Mouse (Mus musculus): ENCODE measurements at regions not wholly inside any gene's neighbourhood (a gene's known extent, or its start where the extent isn't known, plus 50 kb on each side); places are given as distances from the start of the nearest gene placed in this dataset.
A peak's percentile ranks its signal among the peaks of the same experiment; 100 is the strongest.

- no peak overlapping the region for H3K4me3 ChIP-seq (ENCODE audit: low read depth, low read length)
- no peak for ATAC-seq (ENCODE audit: low read depth)
- WGBS: 55% methylated on average over 2 of the region's 2 CpGs
- no peak overlapping the region for H3K9ac ChIP-seq (ENCODE audit: low read depth, low read length)
- no peak for DNase-seq (ENCODE audit: low spot score)
- H3K27ac ChIP-seq (replicated peaks; ENCODE audit: low read depth, low read length): no peak overlapping the region
- no peaks in the 10 kb centered on the region for H3K9me3 ChIP-seq (ENCODE audit: control insufficient read depth, low read length)
- H3K27me3 ChIP-seq (replicated peaks; ENCODE audit: control insufficient read depth, insufficient read depth, low read length): no peaks in the 10 kb centered on the region
- H3K4me1 ChIP-seq (ENCODE audit: control insufficient read depth, insufficient read depth, low read length): no peaks in the 10 kb centered on the region
- no peaks in the 10 kb centered on the region for H3K36me3 ChIP-seq (ENCODE audit: control insufficient read depth, insufficient read depth, low read length)
- H3K4me2 ChIP-seq (ENCODE audit: low read depth, low read length): no peak overlapping the region
Measured at GRCm38 (mm10) chr9:93509646-93510045, 967.6 kb downstream of the Plod2 start.

- ATAC-seq (ENCODE audit: low read depth) (no peak), DNase-seq (ENCODE audit: low spot score) (peak; percentile 3)
- Histone ChIP-seq H3K4me1 (ENCODE audit: control insufficient read depth, insufficient read depth, low read length) (no peaks in the 10 kb centered on the region), H3K27ac (replicated peaks; ENCODE audit: low read depth, low read length) (no peak overlapping the region), H3K4me2 (ENCODE audit: low read depth, low read length) (no peak overlapping the region), H3K27me3 (replicated peaks; ENCODE audit: control insufficient read depth, insufficient read depth, low read length) (no peaks in the 10 kb centered on the region), H3K9ac (ENCODE audit: low read depth, low read length) (no peak overlapping the region), H3K9me3 (ENCODE audit: control insufficient read depth, low read length) (no peaks in the 10 kb centered on the region), H3K4me3 (ENCODE audit: low read depth, low read length) (no peak overlapping the region), H3K36me3 (ENCODE audit: control insufficient read depth, insufficient read depth, low read length) (no peaks in the 10 kb centered on the region)
- WGBS: 79% methylated on average over 6 of the region's 6 CpGs
Measured at GRCm38 (mm10) chr9:93524055-93524454, 982.0 kb downstream of the Plod2 start.

- Histone ChIP-seq H3K9me3 (ENCODE audit: control insufficient read depth, low read length) (no peaks in the 10 kb centered on the region), H3K4me3 (ENCODE audit: low read depth, low read length) (no peak overlapping the region), H3K36me3 (ENCODE audit: control insufficient read depth, insufficient read depth, low read length) (no peaks in the 10 kb centered on the region), H3K9ac (ENCODE audit: low read depth, low read length) (no peak overlapping the region), H3K4me1 (ENCODE audit: control insufficient read depth, insufficient read depth, low read length) (no peaks in the 10 kb centered on the region), H3K27ac (replicated peaks; ENCODE audit: low read depth, low read length) (no peak overlapping the region), H3K27me3 (replicated peaks; ENCODE audit: control insufficient read depth, insufficient read depth, low read length) (no peaks in the 10 kb centered on the region), H3K4me2 (ENCODE audit: low read depth, low read length) (no peak overlapping the region)
- no peak for ATAC-seq (ENCODE audit: low read depth)
- DNase-seq (ENCODE audit: low spot score): no peak
Measured at GRCm38 (mm10) chr9:93525132-93525531, 983.1 kb downstream of the Plod2 start.

- Histone ChIP-seq H3K4me2 (ENCODE audit: low read depth, low read length) (no peak overlapping the region), H3K9me3 (ENCODE audit: control insufficient read depth, low read length) (no peaks in the 10 kb centered on the region), H3K27me3 (replicated peaks; ENCODE audit: control insufficient read depth, insufficient read depth, low read length) (no peaks in the 10 kb centered on the region), H3K9ac (ENCODE audit: low read depth, low read length) (no peak overlapping the region), H3K27ac (replicated peaks; ENCODE audit: low read depth, low read length) (no peak overlapping the region), H3K36me3 (ENCODE audit: control insufficient read depth, insufficient read depth, low read length) (no peaks in the 10 kb centered on the region), H3K4me3 (ENCODE audit: low read depth, low read length) (no peak overlapping the region), H3K4me1 (ENCODE audit: control insufficient read depth, insufficient read depth, low read length) (no peaks in the 10 kb centered on the region)
- DNase-seq (ENCODE audit: low spot score): no peak
- no peak for ATAC-seq (ENCODE audit: low read depth)
- WGBS: 58% methylated on average over 2 of the region's 2 CpGs
Measured at GRCm38 (mm10) chr9:93530646-93531320, 988.8 kb downstream of the Plod2 start.
